Mouse (Mus musculus): Measurements from ENCODE around the gene Fancd2os. TPM values are rescaled to one million over a fixed set of nuclear protein-coding genes. Genes with fewer than 3 reads are reported as not detected.

Fancd2os gene
- polyA plus RNA-seq, 1 experiment from 2014 or later: 0.42 TPM

- 95% methylated on average over 4 of the region's 4 CpGs for WGBS
Observed at GRCm38 (mm10) chr6:113632863-113633262, 32.3 kb upstream of the Fancd2os start.

GRCm38 (mm10) chr6:113630322-113630721 is 29.8 kb upstream of the Fancd2os start:
- DNase-seq (ENCODE audit: low spot score, missing footprints): no peak
- Histone ChIP-seq H3K27me3 (ENCODE audit: control insufficient read depth, insufficient read depth, low read length) (no peaks in the 10 kb centered on the region), H3K4me3 (ENCODE audit: low read depth, low read length) (no peak overlapping the region), H3K27ac (ENCODE audit: low read depth, low read length) (no peak overlapping the region), H3K9me3 (ENCODE audit: control insufficient read depth, low read length) (no peaks in the 10 kb centered on the region), H3K36me3 (ENCODE audit: control insufficient read depth, insufficient read depth, low read length) (peaks cover 11% of the 10 kb centered on the region; the same call in 1 of the 2 replicates), H3K4me2 (no peak overlapping the region), H3K4me1 (ENCODE audit: control insufficient read depth, insufficient read depth, low read length) (peaks cover 5% of the 10 kb centered on the region), H3K9ac (ENCODE audit: low read length) (no peak overlapping the region)
- ATAC-seq (ENCODE audit: low FRiP score): no peak
- WGBS: 81% methylated on average over 5 of the region's 5 CpGs

More at GRCm38 (mm10) chr6:113632863-113633262, 32.3 kb upstream of the Fancd2os start:
- no peak overlapping the region for H3K9ac ChIP-seq (ENCODE audit: low read length)
- DNase-seq (ENCODE audit: low spot score, missing footprints): no peak
- H3K36me3 ChIP-seq (ENCODE audit: control insufficient read depth, insufficient read depth, low read length): peaks cover 10% of the 10 kb centered on the region; the same call in 1 of the 2 replicates
- no peak overlapping the region for H3K4me2 ChIP-seq
- no peak overlapping the region for H3K27ac ChIP-seq (ENCODE audit: low read depth, low read length)
- H3K27me3 ChIP-seq (ENCODE audit: control insufficient read depth, insufficient read depth, low read length): no peaks in the 10 kb centered on the region
- no peak overlapping the region for H3K4me3 ChIP-seq (ENCODE audit: low read depth, low read length)
- ATAC-seq (ENCODE audit: low FRiP score): 0 out of 2 replicates have a peak, but pooled peaks have one; percentile 27
- no peaks in the 10 kb centered on the region for H3K9me3 ChIP-seq (ENCODE audit: control insufficient read depth, low read length)
- no peaks in the 10 kb centered on the region for H3K4me1 ChIP-seq (ENCODE audit: control insufficient read depth, insufficient read depth, low read length)

DNA sequence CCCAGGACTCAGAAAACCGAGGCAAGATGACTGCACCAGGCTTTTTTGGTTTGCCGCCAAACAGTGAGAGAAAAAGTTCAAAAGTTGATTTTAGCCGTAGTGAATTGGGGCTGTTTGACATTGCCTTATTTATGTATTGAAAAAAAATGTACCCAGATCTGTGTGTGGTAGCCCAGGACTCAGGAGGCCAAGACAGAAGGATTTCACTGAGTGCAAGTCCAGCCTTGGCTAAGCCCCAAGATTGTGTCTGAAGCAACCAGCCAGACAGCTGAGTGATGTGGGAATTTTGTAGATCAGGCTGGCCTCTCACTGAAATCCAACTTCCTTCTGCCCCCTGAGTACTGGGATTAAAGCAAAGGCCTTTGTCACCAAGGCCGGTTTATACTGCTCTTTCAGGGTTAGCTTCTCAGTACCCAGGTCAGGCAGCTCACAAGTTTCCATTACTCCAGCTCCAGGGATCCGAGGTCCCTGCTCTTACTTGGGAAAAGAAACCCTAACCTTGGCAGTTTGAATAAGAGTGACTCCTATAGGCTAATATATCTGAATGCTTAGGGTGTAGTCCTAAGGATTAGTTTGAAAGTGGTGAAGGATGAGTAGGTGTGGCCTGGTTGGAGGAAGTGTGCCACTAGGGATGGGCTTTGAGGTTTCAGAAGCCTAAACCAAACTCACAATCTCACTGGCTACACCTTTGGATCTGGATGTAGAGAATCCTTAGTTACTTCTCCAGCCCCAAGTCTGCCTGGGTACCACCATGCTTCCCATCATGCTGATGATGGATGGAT is 24.7 kb upstream of the Fancd2os start:
- peak overlapping the region; percentile 85 for H3K4me2 ChIP-seq
- peak overlapping the region; percentile 77 for H3K4me3 ChIP-seq (ENCODE audit: low read depth, low read length)
- no peak overlapping the region for H3K27ac ChIP-seq (ENCODE audit: low read depth, low read length)
- H3K27me3 ChIP-seq (ENCODE audit: control insufficient read depth, insufficient read depth, low read length): no peaks in the 10 kb centered on the region
- DNase-seq (ENCODE audit: low spot score, missing footprints) (peak; percentile 85), ATAC-seq (ENCODE audit: low FRiP score) (no peak)
- WGBS: 57% methylated on average over 5 of the region's 5 CpGs
- peaks cover 13% of the 10 kb centered on the region for H3K4me1 ChIP-seq (ENCODE audit: control insufficient read depth, insufficient read depth, low read length)
- H3K36me3 ChIP-seq (ENCODE audit: control insufficient read depth, insufficient read depth, low read length): peaks cover 9% of the 10 kb centered on the region; the same call in 1 of the 2 replicates
- peak overlapping the region; percentile 90 for H3K9ac ChIP-seq (ENCODE audit: low read length)
- H3K9me3 ChIP-seq (ENCODE audit: control insufficient read depth, low read length): no peaks in the 10 kb centered on the region

- H3K4me3 ChIP-seq (ENCODE audit: low read depth, low read length): peak within 1 kb of the TSS; percentile 77
- H3K27ac ChIP-seq (ENCODE audit: low read depth, low read length): peak within 1 kb of the TSS; percentile 61
- peak; percentile 92 for ATAC-seq (ENCODE audit: low FRiP score)
- peaks cover 5% of the 10 kb centered on the region; the same call in 1 of the 2 replicates for H3K36me3 ChIP-seq (ENCODE audit: control insufficient read depth, insufficient read depth, low read length)
- no peaks in the 10 kb centered on the region for H3K27me3 ChIP-seq (ENCODE audit: control insufficient read depth, insufficient read depth, low read length)
- H3K4me2 ChIP-seq: peak within 1 kb of the TSS; percentile 85
- under 1% methylated on average over 75 of the region's 76 CpGs for WGBS
- no peaks in the 10 kb centered on the region for H3K9me3 ChIP-seq (ENCODE audit: control insufficient read depth, low read length)
- DNase-seq (ENCODE audit: low spot score, missing footprints): peak; percentile 98
- peak within 1 kb of the TSS; percentile 90 for H3K9ac ChIP-seq (ENCODE audit: low read length)
- H3K4me1 ChIP-seq (ENCODE audit: control insufficient read depth, insufficient read depth, low read length): peaks cover 13% of the 10 kb centered on the region
Observed at GRCm38 (mm10) chr6:113623941-113624751, 23.6 kb upstream of the Fancd2os start, which contains the start of gene Vhl. Vhl (plus strand) TSS chr6:113623959.

DNA sequence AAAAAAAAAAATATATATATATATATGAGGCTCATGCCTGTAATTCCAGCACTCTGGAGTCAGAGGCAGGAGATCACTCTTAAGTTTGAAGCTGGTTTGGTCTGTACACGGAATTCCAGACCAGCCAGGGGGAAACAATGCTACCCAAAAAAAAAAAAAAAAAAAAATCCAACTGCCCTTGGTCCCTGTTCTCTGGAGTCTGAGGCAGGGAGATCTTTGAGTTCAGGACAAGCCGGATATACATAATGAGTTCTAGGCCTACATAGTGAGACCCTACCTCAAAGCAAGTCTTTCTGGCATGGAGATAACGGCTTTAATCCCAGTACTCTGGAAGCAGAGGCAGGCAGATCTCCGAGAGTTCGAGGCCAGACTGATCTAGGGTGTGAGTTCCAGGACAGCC is 22.9 kb upstream of the Fancd2os start:
- no peak overlapping the region for H3K9ac ChIP-seq (ENCODE audit: low read length)
- peaks cover 13% of the 10 kb centered on the region for H3K4me1 ChIP-seq (ENCODE audit: control insufficient read depth, insufficient read depth, low read length)
- H3K27me3 ChIP-seq (ENCODE audit: control insufficient read depth, insufficient read depth, low read length): no peaks in the 10 kb centered on the region
- 67% methylated on average over 5 of the region's 5 CpGs for WGBS
- H3K4me3 ChIP-seq (ENCODE audit: low read depth, low read length): peak overlapping the region; percentile 77
- H3K4me2 ChIP-seq: peak overlapping the region; percentile 85
- no peak for DNase-seq (ENCODE audit: low spot score, missing footprints)
- H3K9me3 ChIP-seq (ENCODE audit: control insufficient read depth, low read length): no peaks in the 10 kb centered on the region
- peaks cover 3% of the 10 kb centered on the region; the same call in 1 of the 2 replicates for H3K36me3 ChIP-seq (ENCODE audit: control insufficient read depth, insufficient read depth, low read length)
- no peak overlapping the region for H3K27ac ChIP-seq (ENCODE audit: low read depth, low read length)
- ATAC-seq (ENCODE audit: low FRiP score): peak; percentile 28

GRCm38 (mm10) chr6:113615489-113615888 is 15.0 kb upstream of the Fancd2os start:
- H3K4me1 ChIP-seq (ENCODE audit: control insufficient read depth, insufficient read depth, low read length): no peaks in the 10 kb centered on the region
- DNase-seq (ENCODE audit: low spot score, missing footprints) (no peak), ATAC-seq (ENCODE audit: low FRiP score) (no peak)
- H3K36me3 ChIP-seq (ENCODE audit: control insufficient read depth, insufficient read depth, low read length): peaks cover 22% of the 10 kb centered on the region
- H3K4me2 ChIP-seq: no peak overlapping the region
- 94% methylated on average over 4 of the region's 4 CpGs for WGBS
- no peak overlapping the region for H3K4me3 ChIP-seq (ENCODE audit: low read depth, low read length)
- no peaks in the 10 kb centered on the region for H3K9me3 ChIP-seq (ENCODE audit: control insufficient read depth, low read length)
- H3K27ac ChIP-seq (ENCODE audit: low read depth, low read length): no peak overlapping the region
- H3K27me3 ChIP-seq (ENCODE audit: control insufficient read depth, insufficient read depth, low read length): no peaks in the 10 kb centered on the region
- H3K9ac ChIP-seq (ENCODE audit: low read length): no peak overlapping the region

GRCm38 (mm10) chr6:113614997-113615396 is 14.5 kb upstream of the Fancd2os start:
- H3K27me3 ChIP-seq (ENCODE audit: control insufficient read depth, insufficient read depth, low read length): no peaks in the 10 kb centered on the region
- H3K4me3 ChIP-seq (ENCODE audit: low read depth, low read length): no peak overlapping the region
- no peaks in the 10 kb centered on the region for H3K9me3 ChIP-seq (ENCODE audit: control insufficient read depth, low read length)
- H3K36me3 ChIP-seq (ENCODE audit: control insufficient read depth, insufficient read depth, low read length): peaks cover 22% of the 10 kb centered on the region
- DNase-seq (ENCODE audit: low spot score, missing footprints) (no peak), ATAC-seq (ENCODE audit: low FRiP score) (no peak)
- 96% methylated on average over 8 of the region's 8 CpGs for WGBS
- no peak overlapping the region for H3K27ac ChIP-seq (ENCODE audit: low read depth, low read length)
- H3K4me2 ChIP-seq: no peak overlapping the region
- H3K9ac ChIP-seq (ENCODE audit: low read length): no peak overlapping the region
- no peaks in the 10 kb centered on the region for H3K4me1 ChIP-seq (ENCODE audit: control insufficient read depth, insufficient read depth, low read length)

DNA sequence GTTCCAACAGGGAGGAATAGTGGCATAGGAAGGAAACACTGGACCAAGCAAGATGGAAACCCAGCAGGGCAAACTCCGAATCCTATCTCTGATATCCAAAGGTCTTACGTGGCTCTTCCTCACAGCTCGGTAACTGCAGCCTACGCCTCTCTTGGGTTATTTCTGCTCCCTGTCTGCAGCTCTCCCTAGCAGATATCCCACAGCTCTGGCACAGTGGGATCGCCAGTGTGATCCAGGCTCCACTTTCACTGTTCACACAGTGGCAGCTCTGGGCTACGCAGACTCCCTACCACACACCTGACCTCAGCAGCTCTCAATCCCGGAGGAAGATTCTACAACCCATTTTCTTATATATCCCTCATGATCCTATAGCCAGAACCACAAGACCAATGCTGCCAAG is 13.6 kb upstream of the Fancd2os start:
- DNase-seq (ENCODE audit: low spot score, missing footprints): no peak
- ATAC-seq (ENCODE audit: low FRiP score): no peak
- Histone ChIP-seq H3K9me3 (ENCODE audit: control insufficient read depth, low read length) (no peaks in the 10 kb centered on the region), H3K4me3 (ENCODE audit: low read depth, low read length) (no peak overlapping the region), H3K27me3 (ENCODE audit: control insufficient read depth, insufficient read depth, low read length) (no peaks in the 10 kb centered on the region), H3K9ac (ENCODE audit: low read length) (no peak overlapping the region), H3K4me1 (ENCODE audit: control insufficient read depth, insufficient read depth, low read length) (no peaks in the 10 kb centered on the region), H3K27ac (ENCODE audit: low read depth, low read length) (no peak overlapping the region), H3K36me3 (ENCODE audit: control insufficient read depth, insufficient read depth, low read length) (peaks cover 22% of the 10 kb centered on the region), H3K4me2 (no peak overlapping the region)
- WGBS: 95% methylated on average over 7 of the region's 7 CpGs
